Mouse (Mus musculus): ENCODE results near the gene Fbxo46. TPM values are rescaled to one million over a fixed set of nuclear protein-coding genes. Genes with fewer than 3 reads are reported as not detected.

Fbxo46 gene
- polyA plus RNA-seq, 1 experiment from 2014 or later, result 9.2 TPM

DNA sequence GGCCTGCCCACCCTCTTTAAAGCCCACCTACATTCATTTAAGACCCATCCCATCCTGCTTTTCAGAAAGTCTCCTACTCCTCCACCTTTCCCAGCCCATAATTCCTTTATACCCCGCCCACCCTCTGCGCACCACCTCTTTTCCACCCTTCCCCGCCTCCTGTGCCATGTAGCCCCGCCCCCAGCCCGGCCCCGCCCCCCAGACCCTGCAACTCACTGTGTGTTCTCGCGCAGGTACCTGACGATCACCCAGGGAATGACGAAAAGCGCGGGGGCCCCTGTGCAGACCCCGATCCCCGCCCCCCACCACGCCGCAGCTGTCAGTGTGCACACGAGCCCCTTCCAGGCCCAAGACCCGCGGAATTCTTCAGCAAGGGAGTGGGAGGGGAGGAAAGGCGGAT is 40.5 kb downstream of the Fbxo46 start:
- Histone ChIP-seq H3K4me3 (ENCODE audit: low read depth, low read length) (peak overlapping the region; percentile 37), H3K36me3 (ENCODE audit: control insufficient read depth, insufficient read depth, low read length) (0 out of 2 replicates have a peak, but pooled peaks cover 5% of the 10 kb centered on the region), H3K9ac (ENCODE audit: low read depth, low read length) (peak overlapping the region; percentile 51), H3K27me3 (replicated peaks; ENCODE audit: control insufficient read depth, insufficient read depth, low read length) (peaks cover 27% of the 10 kb centered on the region), H3K9me3 (ENCODE audit: control insufficient read depth, low read length) (no peaks in the 10 kb centered on the region), H3K4me2 (ENCODE audit: low read depth, low read length) (peak overlapping the region; percentile 69), H3K4me1 (ENCODE audit: control insufficient read depth, insufficient read depth, low read length) (peaks cover 19% of the 10 kb centered on the region), H3K27ac (replicated peaks; ENCODE audit: low read depth, low read length) (no peak overlapping the region)
- peak; percentile 41 for DNase-seq (ENCODE audit: low spot score)
- peak; percentile 38 for ATAC-seq (ENCODE audit: low read depth)
- WGBS, result under 1% methylated on average over 16 of the region's 20 CpGs

DNA sequence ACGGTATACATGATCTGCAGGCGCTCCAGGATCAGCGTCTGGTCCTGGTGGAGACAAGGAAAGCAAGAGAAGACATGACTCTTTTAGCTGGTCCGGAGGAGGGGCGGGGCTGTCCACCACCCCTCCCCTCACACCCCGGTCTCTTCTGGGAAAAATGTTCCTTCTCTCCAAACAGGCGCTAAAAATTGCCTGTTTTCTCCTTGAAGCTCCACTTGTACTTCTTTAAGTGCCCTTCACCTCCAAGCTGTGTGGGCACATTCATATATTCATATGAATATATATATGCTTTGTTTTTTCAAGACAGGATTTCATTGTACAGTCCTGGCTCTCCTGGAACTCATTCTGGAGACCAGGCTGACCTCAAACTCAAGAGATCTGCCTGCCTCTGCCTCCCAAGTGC is 43.3 kb downstream of the Fbxo46 start:
- 84% methylated on average over 7 of the region's 7 CpGs for WGBS
- peaks cover 28% of the 10 kb centered on the region for H3K27me3 ChIP-seq (replicated peaks; ENCODE audit: control insufficient read depth, insufficient read depth, low read length)
- no peak for ATAC-seq (ENCODE audit: low read depth)

DNA sequence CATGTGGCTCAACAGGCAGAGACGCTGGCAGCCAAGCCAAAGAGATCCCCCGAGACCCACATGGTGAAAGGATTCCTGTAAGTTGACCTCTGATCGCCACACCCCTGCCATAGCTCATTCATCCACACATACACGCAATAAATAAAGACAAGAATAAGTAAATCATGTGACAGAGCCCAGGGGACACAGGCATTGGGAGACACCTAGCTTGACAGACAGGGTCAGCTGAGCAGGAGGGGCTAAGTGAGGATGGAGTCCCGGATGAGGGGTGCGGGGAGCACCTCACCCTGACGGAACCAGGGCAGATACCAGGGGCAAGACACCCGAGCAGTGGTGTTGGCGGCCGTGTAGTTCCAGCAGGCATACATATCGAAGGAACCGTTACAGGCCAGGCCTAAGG is 44.1 kb downstream of the Fbxo46 start:
- Histone ChIP-seq H3K27me3 (replicated peaks; ENCODE audit: control insufficient read depth, insufficient read depth, low read length) (peaks cover 28% of the 10 kb centered on the region), H3K36me3 (ENCODE audit: control insufficient read depth, insufficient read depth, low read length) (no peaks in the 10 kb centered on the region), H3K4me1 (ENCODE audit: control insufficient read depth, insufficient read depth, low read length) (peaks cover 18% of the 10 kb centered on the region), H3K27ac (replicated peaks; ENCODE audit: low read depth, low read length) (no peak overlapping the region), H3K4me3 (ENCODE audit: low read depth, low read length) (no peak overlapping the region), H3K9me3 (ENCODE audit: control insufficient read depth, low read length) (no peaks in the 10 kb centered on the region), H3K9ac (ENCODE audit: low read depth, low read length) (no peak overlapping the region), H3K4me2 (ENCODE audit: low read depth, low read length) (peak overlapping the region; percentile 38)
- no peak for ATAC-seq (ENCODE audit: low read depth)
- WGBS, result 31% methylated on average over 12 of the region's 12 CpGs
- no peak for DNase-seq (ENCODE audit: low spot score)

More for the DNA sequence above, 43.3 kb downstream of the Fbxo46 start:
- H3K9ac ChIP-seq (ENCODE audit: low read depth, low read length), result no peak overlapping the region
- no peaks in the 10 kb centered on the region for H3K36me3 ChIP-seq (ENCODE audit: control insufficient read depth, insufficient read depth, low read length)
- H3K9me3 ChIP-seq (ENCODE audit: control insufficient read depth, low read length), result no peaks in the 10 kb centered on the region
- no peak for DNase-seq (ENCODE audit: low spot score)
- H3K27ac ChIP-seq (replicated peaks; ENCODE audit: low read depth, low read length), result no peak overlapping the region
- no peak overlapping the region for H3K4me2 ChIP-seq (ENCODE audit: low read depth, low read length)
- H3K4me3 ChIP-seq (ENCODE audit: low read depth, low read length), result no peak overlapping the region
- H3K4me1 ChIP-seq (ENCODE audit: control insufficient read depth, insufficient read depth, low read length), result peaks cover 18% of the 10 kb centered on the region

DNA sequence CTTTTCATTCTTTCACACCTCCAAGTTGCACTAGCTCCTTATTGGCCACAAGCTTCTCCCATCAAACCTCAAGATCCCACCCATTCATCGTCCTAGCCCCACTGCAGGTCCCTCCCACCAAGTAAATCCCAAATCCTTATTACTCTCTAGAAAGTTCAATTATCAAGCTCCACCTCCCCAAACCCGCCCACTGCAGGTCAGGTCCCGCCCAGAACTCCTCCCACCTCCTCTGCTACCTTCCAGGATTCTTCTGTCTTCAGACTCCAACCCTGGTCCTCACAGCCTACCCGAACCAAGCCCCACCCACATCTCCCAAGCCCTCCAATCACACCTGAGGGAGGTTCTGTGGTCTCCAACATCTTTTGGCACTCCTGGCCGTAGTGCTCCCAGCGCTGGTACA is 44.5 kb downstream of the Fbxo46 start:
- 2% methylated on average over 6 of the region's 6 CpGs for WGBS
- Histone ChIP-seq H3K27me3 (replicated peaks; ENCODE audit: control insufficient read depth, insufficient read depth, low read length) (peaks cover 25% of the 10 kb centered on the region), H3K4me3 (ENCODE audit: low read depth, low read length) (no peak overlapping the region), H3K27ac (replicated peaks; ENCODE audit: low read depth, low read length) (no peak overlapping the region), H3K9ac (ENCODE audit: low read depth, low read length) (0 out of 2 replicates have a peak overlapping the region, but pooled peaks have one; percentile 6), H3K4me1 (ENCODE audit: control insufficient read depth, insufficient read depth, low read length) (peaks cover 18% of the 10 kb centered on the region), H3K4me2 (ENCODE audit: low read depth, low read length) (peak overlapping the region; percentile 38), H3K9me3 (ENCODE audit: control insufficient read depth, low read length) (no peaks in the 10 kb centered on the region), H3K36me3 (ENCODE audit: control insufficient read depth, insufficient read depth, low read length) (no peaks in the 10 kb centered on the region)
- peak; percentile 77 for ATAC-seq (ENCODE audit: low read depth)
- peak; percentile 69 for DNase-seq (ENCODE audit: low spot score)

DNA sequence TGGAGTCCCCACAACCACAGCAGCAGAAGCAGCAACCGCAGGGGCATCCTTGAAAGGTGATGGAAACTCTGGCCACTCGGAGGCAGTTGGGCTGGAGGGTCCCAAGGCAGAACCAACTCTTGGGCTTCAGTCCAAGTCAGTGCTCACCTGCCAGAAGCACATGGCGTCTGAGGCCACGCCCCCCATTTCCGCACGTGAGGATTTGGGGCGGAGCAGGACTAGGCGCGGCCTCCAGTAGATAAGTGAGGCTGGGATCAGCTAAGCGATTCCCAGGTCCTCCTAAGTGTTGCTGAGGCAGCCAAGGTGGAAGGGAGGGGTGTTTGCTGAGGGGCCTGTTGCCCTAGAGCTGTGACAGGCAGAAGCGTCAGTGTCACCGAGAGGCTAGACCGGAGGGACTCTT is 45.3 kb downstream of the Fbxo46 start:
- 0 out of 2 replicates have a peak overlapping the region, but pooled peaks have one; percentile 6 for H3K9ac ChIP-seq (ENCODE audit: low read depth, low read length)
- under 1% methylated on average over 13 of the region's 13 CpGs for WGBS
- peak overlapping the region; percentile 38 for H3K4me2 ChIP-seq (ENCODE audit: low read depth, low read length)
- H3K4me3 ChIP-seq (ENCODE audit: low read depth, low read length), result no peak overlapping the region
- H3K9me3 ChIP-seq (ENCODE audit: control insufficient read depth, low read length), result no peaks in the 10 kb centered on the region
- no peaks in the 10 kb centered on the region for H3K36me3 ChIP-seq (ENCODE audit: control insufficient read depth, insufficient read depth, low read length)
- DNase-seq (ENCODE audit: low spot score) (peak; percentile 36), ATAC-seq (ENCODE audit: low read depth) (peak; percentile 11; the same call in 1 of the 2 replicates)
- H3K4me1 ChIP-seq (ENCODE audit: control insufficient read depth, insufficient read depth, low read length), result peaks cover 17% of the 10 kb centered on the region
- H3K27ac ChIP-seq (replicated peaks; ENCODE audit: low read depth, low read length), result no peak overlapping the region
- peaks cover 17% of the 10 kb centered on the region for H3K27me3 ChIP-seq (replicated peaks; ENCODE audit: control insufficient read depth, insufficient read depth, low read length)

DNA sequence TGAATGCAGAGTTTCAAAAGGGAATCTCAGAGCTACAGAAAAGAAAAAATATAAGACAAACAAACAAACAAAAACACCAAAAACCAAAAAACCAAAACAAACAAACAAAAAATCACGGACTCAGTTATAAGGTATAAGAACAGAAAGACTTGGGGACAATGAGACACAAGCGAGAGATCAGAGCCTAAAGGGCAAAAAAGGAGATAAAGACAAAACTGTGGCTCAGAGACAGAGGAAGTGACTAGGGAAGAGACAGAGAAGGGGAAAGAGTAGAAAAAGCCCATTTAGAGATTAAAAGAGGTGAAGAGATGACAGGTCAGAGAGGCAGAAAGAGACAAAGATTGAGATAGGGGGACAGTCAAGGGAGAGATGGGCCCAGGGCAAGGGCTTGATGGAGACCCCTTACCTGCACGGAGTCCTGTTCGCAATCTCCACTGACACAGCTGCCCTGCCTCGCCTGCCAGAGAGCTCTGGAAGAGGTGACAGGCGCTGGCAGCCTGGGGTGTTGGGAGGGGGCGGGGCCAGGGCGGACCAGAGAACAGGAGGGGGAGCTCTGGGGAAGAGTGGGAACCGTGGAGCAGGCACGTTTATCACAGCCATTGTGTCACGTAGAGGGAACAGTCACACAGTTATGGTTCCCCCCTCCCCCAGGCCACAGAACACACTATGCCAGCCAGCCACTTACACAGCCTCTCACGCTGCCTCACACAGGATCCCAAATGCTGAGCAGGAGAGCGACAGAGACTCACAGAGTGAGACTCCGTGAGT is 46.2 kb downstream of the Fbxo46 start, which contains the start of gene Gipr:
Gene Gipr (minus strand): TSS at position 472 of the 768 bp plus-strand sequence.
- Histone ChIP-seq H3K4me2 (ENCODE audit: low read depth, low read length) (peak within 1 kb of the TSS; percentile 38), H3K9me3 (ENCODE audit: control insufficient read depth, low read length) (no peaks in the 10 kb centered on the region), H3K27me3 (replicated peaks; ENCODE audit: control insufficient read depth, insufficient read depth, low read length) (peaks cover 17% of the 10 kb centered on the region), H3K4me3 (ENCODE audit: low read depth, low read length) (no peak within 1 kb of the TSS), H3K9ac (ENCODE audit: low read depth, low read length) (0 out of 2 replicates have a peak within 1 kb of the TSS, but pooled peaks have one; percentile 6), H3K4me1 (ENCODE audit: control insufficient read depth, insufficient read depth, low read length) (peaks cover 11% of the 10 kb centered on the region; the same call in 1 of the 2 replicates), H3K27ac (replicated peaks; ENCODE audit: low read depth, low read length) (no peak within 1 kb of the TSS), H3K36me3 (ENCODE audit: control insufficient read depth, insufficient read depth, low read length) (no peaks in the 10 kb centered on the region)
- ATAC-seq (ENCODE audit: low read depth), result no peak
- no peak for DNase-seq (ENCODE audit: low spot score)
- WGBS, result 13% methylated on average over 13 of the region's 14 CpGs

DNA sequence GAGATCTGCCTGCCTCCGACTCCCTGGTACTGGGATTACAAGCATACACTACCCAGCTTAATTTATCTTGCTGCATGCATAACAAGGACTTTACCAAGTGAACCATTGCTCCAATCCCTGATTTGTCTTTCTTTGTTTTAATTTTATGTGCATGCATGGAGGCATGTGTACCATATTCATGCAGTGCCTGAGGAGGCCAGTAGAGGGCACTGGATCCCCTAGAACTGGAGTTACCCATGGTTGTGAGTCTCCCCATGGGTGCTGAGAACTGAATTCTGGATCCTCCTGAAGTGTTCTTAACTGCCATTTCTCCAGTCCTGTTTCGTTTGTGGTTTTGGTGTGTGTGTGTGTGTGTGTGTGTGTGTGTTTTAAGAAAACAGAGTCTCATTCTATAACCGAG is 47.3 kb downstream of the Fbxo46 start:
- 82% methylated on average over 3 of the region's 3 CpGs for WGBS
- Histone ChIP-seq H3K4me1 (ENCODE audit: control insufficient read depth, insufficient read depth, low read length) (peaks cover 15% of the 10 kb centered on the region; the same call in 1 of the 2 replicates), H3K4me3 (ENCODE audit: low read depth, low read length) (no peak overlapping the region), H3K27ac (replicated peaks; ENCODE audit: low read depth, low read length) (no peak overlapping the region), H3K4me2 (ENCODE audit: low read depth, low read length) (no peak overlapping the region), H3K27me3 (replicated peaks; ENCODE audit: control insufficient read depth, insufficient read depth, low read length) (peaks cover 17% of the 10 kb centered on the region), H3K36me3 (ENCODE audit: control insufficient read depth, insufficient read depth, low read length) (no peaks in the 10 kb centered on the region), H3K9ac (ENCODE audit: low read depth, low read length) (no peak overlapping the region), H3K9me3 (ENCODE audit: control insufficient read depth, low read length) (no peaks in the 10 kb centered on the region)
- DNase-seq (ENCODE audit: low spot score), result no peak
- no peak for ATAC-seq (ENCODE audit: low read depth)

DNA sequence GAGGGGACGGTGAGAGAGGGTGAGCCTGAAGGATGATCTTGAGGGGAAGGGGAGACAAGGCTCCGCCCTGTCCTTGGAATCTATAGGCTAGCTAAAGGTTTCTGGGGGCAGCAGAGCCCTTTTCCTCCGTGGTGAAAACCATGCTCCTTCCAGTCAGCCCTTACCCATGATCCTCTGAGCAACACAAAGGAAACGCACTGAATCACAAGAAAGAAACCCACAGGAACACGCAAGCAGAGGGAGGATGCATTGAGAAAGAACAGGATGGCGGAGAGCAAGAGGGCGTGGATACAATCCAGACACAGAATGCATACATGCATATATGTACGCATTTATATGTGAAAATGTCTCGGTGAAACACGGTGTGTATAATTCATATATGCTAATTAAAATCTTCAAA is 49.8 kb downstream of the Fbxo46 start:
- no peak overlapping the region for H3K4me3 ChIP-seq (ENCODE audit: low read depth, low read length)
- H3K27me3 ChIP-seq (replicated peaks; ENCODE audit: control insufficient read depth, insufficient read depth, low read length), result peaks cover 12% of the 10 kb centered on the region
- H3K36me3 ChIP-seq (ENCODE audit: control insufficient read depth, insufficient read depth, low read length), result no peaks in the 10 kb centered on the region
- H3K4me2 ChIP-seq (ENCODE audit: low read depth, low read length), result no peak overlapping the region
- WGBS, result 60% methylated on average over 10 of the region's 10 CpGs
- no peak overlapping the region for H3K9ac ChIP-seq (ENCODE audit: low read depth, low read length)
- peaks cover 15% of the 10 kb centered on the region for H3K4me1 ChIP-seq (ENCODE audit: control insufficient read depth, insufficient read depth, low read length)
- DNase-seq (ENCODE audit: low spot score) (no peak), ATAC-seq (ENCODE audit: low read depth) (no peak)
- H3K9me3 ChIP-seq (ENCODE audit: control insufficient read depth, low read length), result no peaks in the 10 kb centered on the region
- no peak overlapping the region for H3K27ac ChIP-seq (replicated peaks; ENCODE audit: low read depth, low read length)
